Mouse (Mus musculus) lung, postnatal 0 days (tissue): ENCODE results near the gene Plxdc1. TPM values are rescaled to one million over a fixed set of nuclear protein-coding genes. Genes with fewer than 3 reads are reported as not detected.
A peak's percentile ranks its signal among the peaks of the same experiment; 100 is the strongest.

Experiments
- ATAC-seq: fragments of 200-750 bp; cut with Nextera tagmentation; 2 replicates; pipeline ENCODE4 v1.8.0; 2017; ENCODE audit warnings: moderate library complexity
- DNase-seq: peaks from one replicate; pipeline ENCODE4 v3.0.0-alpha.2; 2016; ENCODE audit warnings: low spot score
- H3K27ac ChIP-seq: fragments of 300-500 bp; sonication (generic); 2 replicates; pipeline ENCODE4 v1.5.1; 2014; ENCODE audit warnings: antibody characterized with exemption, mild to moderate bottlenecking, low read length, mixed read lengths
- H3K27me3 ChIP-seq: fragments of 300-500 bp; sonication (generic); replicated peaks from 2 replicates; pipeline ENCODE4 v1.6.1; 2014; ENCODE audit warnings: low read length, mixed read lengths; ENCODE audit not compliant: insufficient read depth
- H3K36me3 ChIP-seq: fragments of 300-500 bp; sonication (generic); 2 replicates; pipeline ENCODE4 v1.6.1; 2014; ENCODE audit warnings: low read length, mixed read lengths; ENCODE audit not compliant: insufficient read depth
- H3K4me1 ChIP-seq: fragments of 300-500 bp; sonication (generic); 2 replicates; pipeline ENCODE4 v1.6.1; 2014; ENCODE audit warnings: antibody characterized with exemption, low read depth, low read length, mixed read lengths; ENCODE audit not compliant: insufficient read depth
- H3K4me2 ChIP-seq: fragments of 300-500 bp; sonication (generic); replicated peaks from 2 replicates; pipeline ENCODE4 v1.6.1; 2014; ENCODE audit warnings: low read depth, mild to moderate bottlenecking, low read length, moderate library complexity, mixed read lengths
- H3K4me3 ChIP-seq: fragments of 300-500 bp; sonication (generic); 2 replicates; pipeline ENCODE4 v1.5.1; 2014; ENCODE audit warnings: low read depth, low read length
- H3K9ac ChIP-seq: fragments of 300-500 bp; sonication (generic); replicated peaks from 2 replicates; pipeline ENCODE4 v1.6.1; 2014; ENCODE audit warnings: low read depth, mild to moderate bottlenecking
- H3K9me3 ChIP-seq: fragments of 300-500 bp; sonication (generic); 2 replicates; pipeline ENCODE4 v1.6.1; 2016; ENCODE audit warnings: low read length, mixed read lengths
- CTCF ChIP-seq: IDR thresholded peaks from 2 replicates; pipeline ENCODE4 v1.5.1; 2016; ENCODE audit warnings: antibody characterized with exemption, mild to moderate bottlenecking
- EP300 ChIP-seq: IDR thresholded peaks from 2 replicates; pipeline ENCODE4 v1.6.1; 2016; ENCODE audit warnings: antibody characterized with exemption, mild to moderate bottlenecking, control low read depth
- WGBS: fragments of 180-500 bp; shearing (Covaris S2); extraction: QIAGEN DNeasy Blood & Tissue Kit; methylation state at CpG from one replicate; pipeline ENCODE4 v1.1.7; 2014; 5-methylcytosine and 5-hydroxymethylcytosine counted together
- polyA plus RNA-seq: library from polyadenylated mRNA; unstranded; fragments of >200 nt; fragmentation: Nextera tagmentation; extraction: Ambion mirVana; gene quantifications from 2 replicates; pipeline ENCODE4 v1.2.1, GENCODE M21; 2015

Gene Plxdc1
- polyA plus RNA-seq, 1 experiment from 2014 or later = 1.7 TPM

DNA sequence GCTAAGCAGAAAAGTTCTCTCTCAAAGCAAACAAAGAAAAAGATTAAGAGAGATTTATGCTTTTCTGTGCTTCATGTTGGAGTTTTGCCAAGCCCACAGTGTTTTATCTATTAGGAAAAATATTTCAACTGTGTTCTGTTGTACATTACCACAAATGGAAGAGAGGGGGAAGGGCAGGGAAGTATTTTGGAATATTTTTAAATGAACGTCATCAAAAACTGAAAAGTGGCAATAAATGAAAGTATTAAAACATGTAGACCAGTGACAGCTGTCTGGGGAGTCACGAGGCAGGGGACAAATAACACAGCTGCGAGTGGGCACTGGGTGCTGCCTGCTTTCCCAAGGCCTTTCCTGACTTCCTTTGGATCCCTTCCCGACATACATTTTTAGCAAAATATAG, 89.6 kb downstream of the Plxdc1 start:
- Histone ChIP-seq H3K27me3 (no peaks in the 10 kb centered on the region), H3K9ac (no peak overlapping the region), H3K27ac (no peak overlapping the region), H3K9me3 (no peaks in the 10 kb centered on the region), H3K4me1 (no peaks in the 10 kb centered on the region), H3K36me3 (no peaks in the 10 kb centered on the region), H3K4me3 (no peak overlapping the region), H3K4me2 (no peak overlapping the region)
- DNase-seq = peak; percentile 57
- peak; percentile 28 for ATAC-seq
- no peak for TF ChIP-seq CTCF
- no peak for TF ChIP-seq EP300
- 44% methylated on average over 4 of the region's 4 CpGs for WGBS

DNA sequence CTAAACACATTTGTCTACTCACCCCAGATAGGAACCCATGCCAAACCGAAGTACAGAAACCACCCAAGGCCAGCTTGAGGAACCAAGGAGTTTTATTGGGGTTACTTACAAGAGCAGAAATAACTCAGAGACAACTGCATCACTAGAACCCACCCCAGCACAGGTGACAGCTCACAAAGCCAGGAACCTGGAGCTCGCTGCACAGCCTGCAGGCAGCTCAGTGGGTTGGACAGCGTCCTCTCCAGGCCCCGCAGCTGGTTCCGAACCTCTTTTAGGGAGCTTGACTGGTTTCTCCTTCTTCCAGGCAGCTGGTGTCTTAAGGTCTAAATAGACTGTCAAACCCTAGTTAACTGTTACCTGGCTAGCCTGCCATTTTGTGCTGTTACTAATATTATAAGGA, 94.4 kb downstream of the Plxdc1 start:
- H3K36me3 ChIP-seq = no peaks in the 10 kb centered on the region
- TF ChIP-seq CTCF = no peak
- no peak for TF ChIP-seq EP300
- no peak overlapping the region for H3K27ac ChIP-seq
- 72% methylated on average over 5 of the region's 5 CpGs for WGBS
- H3K27me3 ChIP-seq = no peaks in the 10 kb centered on the region
- H3K4me1 ChIP-seq = no peaks in the 10 kb centered on the region
- H3K4me3 ChIP-seq = no peak overlapping the region
- H3K9me3 ChIP-seq = no peaks in the 10 kb centered on the region
- H3K4me2 ChIP-seq = no peak overlapping the region
- no peak for DNase-seq
- no peak for ATAC-seq
- no peak overlapping the region for H3K9ac ChIP-seq

DNA sequence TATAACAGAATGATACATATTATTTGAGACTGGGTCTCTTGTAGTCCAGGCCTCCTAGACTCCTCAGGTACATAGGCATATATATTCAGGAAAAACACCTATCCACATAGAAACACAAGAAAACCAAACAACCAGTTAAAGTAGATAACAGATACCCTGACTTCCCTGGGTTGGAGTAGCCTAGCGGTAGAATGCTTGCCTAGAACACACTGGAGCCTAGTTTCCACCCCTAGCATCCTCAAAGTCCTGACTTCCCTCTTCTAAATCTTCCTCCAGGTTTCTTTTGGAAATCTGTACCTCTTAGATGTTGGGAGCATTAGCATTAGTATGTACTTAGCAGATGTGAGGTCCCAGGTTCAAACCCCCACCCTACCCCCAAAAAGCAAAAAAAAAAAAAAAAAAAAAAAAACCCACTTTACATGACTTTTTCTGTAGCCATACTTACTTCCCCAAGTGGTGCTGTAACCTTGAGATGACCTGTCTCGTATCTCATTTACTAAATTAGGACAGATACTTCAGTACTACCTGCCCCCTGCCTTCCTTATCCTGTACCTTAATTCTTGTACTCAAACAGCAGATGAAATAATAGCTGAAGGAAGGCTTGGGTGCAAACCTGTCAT, 100.8 kb downstream of the Plxdc1 start:
- no peak overlapping the region for H3K4me3 ChIP-seq
- H3K9me3 ChIP-seq = no peaks in the 10 kb centered on the region
- H3K27me3 ChIP-seq = no peaks in the 10 kb centered on the region
- no peaks in the 10 kb centered on the region for H3K4me1 ChIP-seq
- H3K4me2 ChIP-seq = no peak overlapping the region
- DNase-seq = no peak
- H3K36me3 ChIP-seq = no peaks in the 10 kb centered on the region
- WGBS = 89% methylated on average over 2 of the region's 2 CpGs
- H3K27ac ChIP-seq = no peak overlapping the region
- no peak for ATAC-seq
- TF ChIP-seq CTCF (no peak), EP300 (no peak)
- H3K9ac ChIP-seq = no peak overlapping the region

DNA sequence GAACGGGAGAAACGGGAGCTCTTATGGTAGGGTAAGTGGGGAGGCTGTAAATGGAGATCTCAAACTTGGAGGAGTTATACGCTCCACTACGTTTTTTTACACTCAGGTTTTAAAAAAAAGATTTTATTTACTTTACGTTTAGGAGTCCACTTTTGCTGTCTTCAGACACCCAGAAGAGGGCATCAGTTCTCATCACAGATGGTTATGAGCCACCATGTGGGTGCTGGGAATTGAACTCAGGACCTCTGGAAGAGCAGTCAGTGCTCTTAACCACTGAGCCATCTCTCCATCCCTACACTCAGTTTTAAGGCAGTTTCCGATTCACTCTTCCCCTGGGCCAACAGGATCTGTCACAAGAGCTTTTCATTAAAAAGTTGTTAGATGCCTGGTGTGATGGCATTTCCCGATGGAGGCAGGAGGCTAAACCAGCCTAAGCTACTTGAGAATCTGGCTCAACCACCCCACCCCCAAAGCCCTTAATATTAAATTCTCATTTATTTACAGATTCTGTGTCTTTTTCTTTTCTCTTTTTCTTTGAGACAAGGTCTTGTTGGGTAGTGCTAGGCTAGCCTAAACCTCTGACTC, 101.6 kb downstream of the Plxdc1 start:
- H3K27ac ChIP-seq = peak overlapping the region; percentile 82
- no peak for DNase-seq
- no peak for ATAC-seq
- H3K4me3 ChIP-seq = peak overlapping the region; percentile 53
- no peaks in the 10 kb centered on the region for H3K36me3 ChIP-seq
- H3K9ac ChIP-seq = no peak overlapping the region; the same call in 1 of the 2 replicates
- peak overlapping the region; percentile 52 for H3K4me2 ChIP-seq
- WGBS = 25% methylated on average over 7 of the region's 7 CpGs
- H3K27me3 ChIP-seq = no peaks in the 10 kb centered on the region
- no peak for TF ChIP-seq EP300
- 0 out of 2 replicates have a peak, but pooled peaks have one; percentile 9 for TF ChIP-seq CTCF
- H3K4me1 ChIP-seq = no peaks in the 10 kb centered on the region
- H3K9me3 ChIP-seq = no peaks in the 10 kb centered on the region

DNA sequence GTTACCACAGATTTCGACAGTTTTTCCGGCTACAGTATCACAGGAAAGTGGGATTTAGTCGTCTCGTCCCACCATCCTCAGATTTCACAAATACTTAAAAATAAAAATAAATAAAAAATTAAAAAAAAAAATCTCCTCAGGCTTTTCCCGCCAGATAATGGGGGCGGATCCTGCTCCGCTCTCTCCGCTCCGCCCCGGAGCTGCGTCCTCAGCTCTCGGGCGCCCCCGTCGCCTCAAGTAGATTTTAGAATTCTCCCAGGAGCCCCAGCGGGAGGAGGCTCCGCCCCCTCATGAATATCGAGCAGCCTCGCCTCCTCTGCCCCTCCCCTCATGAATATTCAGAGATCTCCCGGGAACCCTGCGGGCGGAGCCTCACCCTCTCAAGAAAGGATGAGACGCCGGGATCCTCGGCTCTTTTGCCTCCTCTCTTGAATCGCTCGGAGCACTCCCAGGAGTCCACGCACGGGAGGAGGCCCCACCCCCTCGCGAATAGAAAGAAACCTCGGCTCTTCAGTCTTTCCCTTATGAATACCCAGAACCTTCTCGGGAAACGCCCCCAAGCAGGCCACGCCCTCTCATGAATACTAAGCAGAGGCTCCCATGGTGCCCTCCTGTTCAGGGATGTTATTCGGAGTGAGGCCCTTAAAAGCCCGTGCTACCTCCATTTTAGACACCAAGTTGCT, 102.2 kb downstream of the Plxdc1 start, which contains the start of gene Fbxo47:
Gene Fbxo47 (minus strand): TSS at position 237 of the 683 bp plus-strand sequence.
- Histone ChIP-seq H3K9ac (peak within 1 kb of the TSS; percentile 30), H3K4me1 (no peaks in the 10 kb centered on the region), H3K4me3 (peak within 1 kb of the TSS; percentile 53), H3K27ac (peak within 1 kb of the TSS; percentile 82), H3K9me3 (no peaks in the 10 kb centered on the region), H3K4me2 (peak within 1 kb of the TSS; percentile 52), H3K27me3 (no peaks in the 10 kb centered on the region), H3K36me3 (no peaks in the 10 kb centered on the region)
- TF ChIP-seq EP300 (no peak; the same call in 1 of the 2 replicates), CTCF (peak; percentile 74)
- DNase-seq = peak; percentile 99
- ATAC-seq = peak; percentile 94
- under 1% methylated on average over 37 of the region's 37 CpGs for WGBS

DNA sequence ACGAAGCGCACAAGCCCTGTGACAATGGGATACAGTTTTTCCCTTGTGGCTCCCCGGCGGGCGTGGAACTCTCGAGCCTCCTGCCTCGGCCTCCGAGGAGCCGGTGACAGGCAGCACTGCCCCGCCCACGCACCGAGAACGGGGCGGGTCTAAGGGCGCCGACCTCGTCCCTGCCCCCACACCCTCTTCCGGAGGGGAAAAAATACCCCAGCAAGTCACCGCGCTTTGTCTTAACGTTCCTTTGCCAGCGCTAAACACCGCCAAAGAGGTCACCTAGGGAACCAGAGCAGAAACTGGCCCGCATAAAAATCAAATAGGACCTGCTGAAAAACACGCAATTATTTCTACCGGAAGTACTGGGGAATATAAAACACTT, 102.7 kb downstream of the Plxdc1 start:
- peak overlapping the region; percentile 53 for H3K4me3 ChIP-seq
- DNase-seq (peak; percentile 70), ATAC-seq (peak; percentile 42)
- H3K36me3 ChIP-seq = no peaks in the 10 kb centered on the region
- peak overlapping the region; percentile 72 for H3K27ac ChIP-seq
- H3K9ac ChIP-seq = peak overlapping the region; percentile 30; the same call in 1 of the 2 replicates
- peak overlapping the region; percentile 52 for H3K4me2 ChIP-seq
- 4% methylated on average over 26 of the region's 26 CpGs for WGBS
- no peaks in the 10 kb centered on the region for H3K9me3 ChIP-seq
- TF ChIP-seq EP300 (no peak), CTCF (no peak)
- H3K4me1 ChIP-seq = no peaks in the 10 kb centered on the region
- H3K27me3 ChIP-seq = no peaks in the 10 kb centered on the region
